Mouse (Mus musculus) hindbrain, embryonic 11.5 days (tissue): ENCODE measurements around the gene Olfr506. TPM values are rescaled to one million over a fixed set of nuclear protein-coding genes. Genes with fewer than 3 reads are reported as not detected.
"Not testable (repeated sequence)": the region's sequence is repeated elsewhere in the genome, so short reads cannot be mapped to it uniquely, and the experiment has no call there.

ENCODE experiments used
- ATAC-seq: fragments of 200-750 bp; cut with Nextera tagmentation; 2 replicates; pipeline ENCODE4 v1.8.0; 2017; ENCODE audit warnings: mild to moderate bottlenecking, moderate TSS enrichment, moderate library complexity; ENCODE audit not compliant: low FRiP score
- DNase-seq: peaks from one replicate; pipeline ENCODE4 v3.0.0-alpha.2; 2015; ENCODE audit warnings: low spot score
- H3K27ac ChIP-seq: fragments of 300-500 bp; sonication (generic); 2 replicates; pipeline ENCODE4 v1.5.1; 2014; ENCODE audit warnings: mild to moderate bottlenecking, low read depth, low read length
- H3K27me3 ChIP-seq: fragments of 300-500 bp; sonication (generic); 2 replicates; pipeline ENCODE4 v1.6.1; 2014; ENCODE audit warnings: mild to moderate bottlenecking, low read length, moderate library complexity, mixed read lengths; ENCODE audit not compliant: control insufficient read depth, insufficient read depth
- H3K36me3 ChIP-seq: fragments of 300-500 bp; sonication (generic); 2 replicates; pipeline ENCODE4 v1.6.1; 2014; ENCODE audit warnings: mild to moderate bottlenecking, low read length, moderate library complexity, mixed read lengths; ENCODE audit not compliant: control insufficient read depth, insufficient read depth
- H3K4me1 ChIP-seq: fragments of 300-500 bp; sonication (generic); replicated peaks from 2 replicates; pipeline ENCODE4 v1.6.1; 2014; ENCODE audit warnings: low read length, mixed read lengths; ENCODE audit not compliant: control insufficient read depth, insufficient read depth
- H3K4me2 ChIP-seq: fragments of 300-500 bp; sonication (generic); replicated peaks from 2 replicates; pipeline ENCODE4 v1.6.1; 2014; ENCODE audit warnings: mild to moderate bottlenecking, low read depth, low read length
- H3K4me3 ChIP-seq: fragments of 300-500 bp; sonication (generic); 2 replicates; pipeline ENCODE4 v1.5.1; 2014; ENCODE audit warnings: low read depth, low read length
- H3K9ac ChIP-seq: fragments of 300-500 bp; sonication (generic); 2 replicates; pipeline ENCODE4 v1.6.1; 2014; ENCODE audit warnings: low read depth, low read length
- H3K9me3 ChIP-seq: fragments of 300-500 bp; sonication (generic); 2 replicates; pipeline ENCODE4 v1.6.1; 2016; ENCODE audit warnings: low read length; ENCODE audit not compliant: control insufficient read depth
- WGBS: fragments of 180-500 bp; shearing (Covaris S2); extraction: QIAGEN DNeasy Blood & Tissue Kit; methylation state at CpG from one replicate; pipeline ENCODE4 v1.1.7; 2014; 5-methylcytosine and 5-hydroxymethylcytosine counted together
- polyA plus RNA-seq: library from polyadenylated mRNA; unstranded; fragments of >200 nt; fragmentation: Nextera tagmentation; extraction: Ambion mirVana; gene quantifications from 2 replicates; pipeline ENCODE4 v1.2.1, GENCODE M21; 2014

Olfr506 gene
- not detected in 2 replicates for polyA plus RNA-seq

DNA sequence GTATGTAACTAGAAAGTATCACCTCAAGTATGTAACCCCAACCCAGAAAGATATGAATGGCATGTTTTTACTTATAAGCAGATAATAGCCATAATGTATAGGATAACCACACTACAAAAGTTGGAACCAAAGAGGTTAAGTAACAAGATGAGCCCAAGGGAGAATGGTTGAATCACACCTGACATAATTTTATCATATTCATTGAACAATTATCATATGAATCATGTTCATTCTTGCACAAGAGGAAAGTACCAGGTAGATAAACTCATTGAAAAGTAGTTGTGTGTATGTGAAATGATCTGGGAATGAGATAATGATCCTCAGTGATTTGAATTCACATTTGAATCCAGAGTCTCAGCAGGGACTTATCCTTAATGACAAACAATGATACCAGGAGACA is at the start of gene Olfr506:
Gene Olfr506 (plus strand): TSS at position 301 of the 400 bp plus-strand sequence.
- ATAC-seq (no peak), DNase-seq (no peak)
- no peaks in the 10 kb centered on the region for H3K9me3 ChIP-seq
- no peak within 1 kb of the TSS for H3K4me2 ChIP-seq
- H3K9ac ChIP-seq, result no peak within 1 kb of the TSS
- no peak within 1 kb of the TSS for H3K4me3 ChIP-seq
- no peaks in the 10 kb centered on the region for H3K27me3 ChIP-seq
- no peaks in the 10 kb centered on the region for H3K4me1 ChIP-seq
- no peaks in the 10 kb centered on the region for H3K36me3 ChIP-seq
- H3K27ac ChIP-seq, result no peak within 1 kb of the TSS

DNA sequence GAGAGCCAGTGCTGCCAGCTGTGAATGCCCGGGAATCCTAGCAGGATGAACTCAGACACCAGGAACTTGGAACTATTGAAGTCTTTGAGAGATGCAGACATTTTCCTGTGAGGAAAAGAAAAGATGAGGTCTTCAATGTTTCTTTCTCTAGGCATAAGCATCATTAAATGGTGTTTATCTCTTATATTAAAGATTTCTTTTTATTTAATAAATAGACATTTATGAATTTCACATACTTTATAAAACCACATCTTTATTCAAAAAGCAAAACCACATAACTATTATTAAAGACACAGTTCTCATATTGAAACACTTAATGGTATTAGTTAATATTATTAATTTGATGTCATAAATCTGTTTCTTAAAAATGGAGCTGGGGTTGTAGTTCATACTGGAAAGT is 44.9 kb upstream of the Olfr506 start, which contains the start of gene Olfr504:
Gene Olfr504 (minus strand): TSS at position 101 of the 400 bp plus-strand sequence.
- ATAC-seq (no peak), DNase-seq (no peak)
- Histone ChIP-seq H3K4me3 (no peak within 1 kb of the TSS), H3K4me2 (no peak within 1 kb of the TSS), H3K9me3 (no peaks in the 10 kb centered on the region), H3K27ac (no peak within 1 kb of the TSS), H3K27me3 (no peaks in the 10 kb centered on the region), H3K36me3 (no peaks in the 10 kb centered on the region), H3K9ac (no peak within 1 kb of the TSS), H3K4me1 (no peaks in the 10 kb centered on the region)
- WGBS, result 83% methylated on average over 1 of the region's 1 CpGs

DNA sequence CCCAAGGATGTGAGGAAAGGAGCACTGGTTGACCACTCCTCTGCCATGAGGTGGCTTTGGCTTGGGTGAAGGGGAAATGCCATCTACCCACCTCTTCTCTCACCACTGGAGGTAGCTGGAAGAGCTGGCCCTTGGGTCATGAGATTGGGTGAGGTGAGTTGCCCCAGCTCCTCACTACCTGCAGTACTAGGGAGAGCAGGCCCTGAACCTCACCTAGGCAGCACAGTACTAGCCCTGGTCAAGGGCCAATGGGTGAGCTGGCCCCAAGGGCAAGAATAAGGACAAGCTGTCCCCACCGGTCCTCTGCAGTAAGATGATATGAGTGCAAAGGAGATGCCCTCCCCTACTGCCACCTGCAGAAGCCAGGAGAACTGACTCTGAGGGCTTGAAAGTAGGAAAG is 20.8 kb upstream of the Olfr506 start:
- ATAC-seq (no peak), DNase-seq (no peak)
- no peak overlapping the region for H3K27ac ChIP-seq
- H3K4me1 ChIP-seq, result no peaks in the 10 kb centered on the region
- H3K4me3 ChIP-seq, result no peak overlapping the region
- no peaks in the 10 kb centered on the region for H3K27me3 ChIP-seq
- H3K9ac ChIP-seq, result no peak overlapping the region
- WGBS, result 93% methylated on average over 1 of the region's 1 CpGs
- no peaks in the 10 kb centered on the region for H3K9me3 ChIP-seq
- H3K36me3 ChIP-seq, result no peaks in the 10 kb centered on the region
- H3K4me2 ChIP-seq, result no peak overlapping the region

DNA sequence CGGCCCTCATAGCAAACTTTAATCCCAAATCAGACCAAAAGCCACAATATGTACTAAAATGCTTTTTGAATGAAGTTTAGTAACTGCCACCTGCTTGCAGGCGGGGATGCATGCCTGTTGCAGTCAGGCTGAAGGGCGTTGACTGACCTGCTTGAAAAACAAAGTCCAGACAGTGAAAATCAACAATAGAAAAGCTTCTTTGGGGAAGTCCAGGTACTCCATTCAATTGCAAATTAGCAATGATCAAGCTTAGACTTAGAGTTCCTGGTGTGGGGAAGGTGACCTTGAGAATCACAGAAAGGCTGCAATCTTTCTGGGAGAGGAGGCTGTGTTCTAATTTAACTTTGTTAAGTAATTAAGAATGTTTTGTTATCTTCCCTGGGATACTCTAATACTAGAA is 8.7 kb upstream of the Olfr506 start:
- H3K9me3 ChIP-seq, H3K4me3 ChIP-seq, H3K27me3 ChIP-seq, DNase-seq, ATAC-seq, H3K36me3 ChIP-seq, H3K4me1 ChIP-seq, H3K27ac ChIP-seq, H3K4me2 ChIP-seq, H3K9ac ChIP-seq: not testable (repeated sequence)
- 82% methylated on average over 3 of the region's 3 CpGs for WGBS

DNA sequence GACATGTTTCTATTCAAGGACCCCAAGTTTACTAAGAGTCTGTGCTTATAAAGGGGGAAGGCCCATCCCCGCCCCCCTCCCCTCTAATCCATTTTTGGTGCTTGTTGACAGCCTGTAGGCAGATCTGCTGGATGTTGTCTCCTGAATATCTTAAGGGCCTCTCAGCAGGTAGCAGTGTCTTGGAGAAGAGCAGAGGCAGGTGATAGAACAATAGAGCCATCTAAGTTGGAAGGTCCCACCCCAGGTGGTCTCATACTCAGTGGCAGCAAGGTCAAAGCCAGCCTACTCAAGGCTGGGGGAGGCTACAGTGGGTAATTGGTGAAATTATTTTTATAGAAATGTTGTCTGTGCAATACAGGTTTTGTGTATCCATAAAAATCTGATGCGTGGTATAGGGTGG is 3.5 kb downstream of the Olfr506 start:
- WGBS, result 94% methylated on average over 2 of the region's 2 CpGs
- no peak for ATAC-seq

DNA sequence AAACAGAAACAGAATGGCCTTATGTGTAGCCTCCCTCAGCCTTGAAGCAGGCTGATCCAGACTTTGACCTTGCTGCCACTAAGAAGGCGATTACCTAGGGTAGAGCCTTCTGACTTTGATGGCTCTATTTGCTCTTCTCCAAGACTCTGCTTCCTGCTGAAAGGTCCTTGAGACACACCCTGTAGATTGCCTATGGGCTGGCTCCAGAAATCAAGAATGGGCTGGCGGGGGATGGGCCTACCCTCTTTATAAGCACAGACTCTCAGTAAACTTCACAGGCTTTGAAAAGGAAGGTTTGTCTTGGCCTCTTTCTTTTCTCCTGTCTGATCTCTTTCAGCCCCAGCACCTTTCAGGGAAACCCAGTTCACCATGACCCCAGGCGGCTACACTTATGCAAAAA is 6.2 kb downstream of the Olfr506 start:
- H3K27me3 ChIP-seq, H3K4me1 ChIP-seq, ATAC-seq, H3K4me2 ChIP-seq, H3K9me3 ChIP-seq, H3K36me3 ChIP-seq, H3K9ac ChIP-seq, H3K27ac ChIP-seq, DNase-seq, H3K4me3 ChIP-seq: not testable (repeated sequence)
- 59% methylated on average over 3 of the region's 3 CpGs for WGBS

More for the DNA sequence above, 3.5 kb downstream of the Olfr506 start:
- Histone ChIP-seq H3K9me3 (no peaks in the 10 kb centered on the region), H3K36me3 (no peaks in the 10 kb centered on the region), H3K9ac (no peak overlapping the region), H3K27ac (no peak overlapping the region), H3K4me2 (no peak overlapping the region), H3K4me1 (no peaks in the 10 kb centered on the region), H3K27me3 (no peaks in the 10 kb centered on the region), H3K4me3 (no peak overlapping the region)
- DNase-seq, result no peak

DNA sequence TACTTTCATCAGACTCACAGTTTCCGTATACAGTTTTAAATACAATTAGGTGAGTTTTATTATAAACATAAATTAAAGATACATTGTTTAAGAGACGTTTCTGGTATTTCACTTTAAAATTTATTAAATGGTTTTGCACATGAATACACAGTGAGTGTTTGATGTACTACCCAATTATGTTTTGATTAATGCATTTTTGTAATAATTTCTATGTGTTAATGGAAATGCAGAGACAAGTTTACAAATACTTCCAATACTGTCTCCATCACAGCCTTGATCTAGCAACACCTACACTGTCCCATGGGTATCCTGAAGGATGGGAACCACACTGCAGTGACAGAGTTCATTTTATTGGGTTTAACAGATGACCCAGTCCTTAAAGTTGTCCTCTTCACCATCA is 10.9 kb downstream of the Olfr506 start, which contains the start of gene Olfr507:
Gene Olfr507 (plus strand): TSS at position 301 of the 400 bp plus-strand sequence.
- Histone ChIP-seq H3K4me1 (no peaks in the 10 kb centered on the region), H3K27me3 (no peaks in the 10 kb centered on the region), H3K4me3 (no peak within 1 kb of the TSS), H3K36me3 (no peaks in the 10 kb centered on the region), H3K9ac (no peak within 1 kb of the TSS), H3K9me3 (no peaks in the 10 kb centered on the region), H3K27ac (no peak within 1 kb of the TSS), H3K4me2 (no peak within 1 kb of the TSS)
- no peak for DNase-seq
- WGBS, result 87% methylated on average over 2 of the region's 2 CpGs
- ATAC-seq, result no peak

DNA sequence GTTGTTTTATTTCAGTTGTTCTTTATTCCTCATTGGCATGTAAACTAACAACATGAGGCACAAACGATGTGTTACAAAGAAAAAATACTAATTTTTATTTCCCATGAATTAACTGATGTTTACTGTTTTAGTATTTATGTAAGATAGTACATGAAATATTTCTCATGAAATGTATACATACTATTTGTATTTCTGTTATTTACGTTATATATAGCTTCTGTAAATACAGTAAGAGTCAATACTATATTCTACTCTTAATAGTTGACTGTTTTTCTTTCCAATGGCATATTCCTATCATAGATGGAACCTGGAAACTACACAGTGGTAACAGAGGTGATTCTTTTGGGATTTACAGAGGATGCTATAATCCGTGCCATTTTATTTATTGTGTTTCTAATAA is 19.1 kb downstream of the Olfr506 start, which contains the start of gene Olfr508:
Gene Olfr508 (plus strand): TSS at position 301 of the 400 bp plus-strand sequence.
- Histone ChIP-seq H3K27ac (no peak within 1 kb of the TSS), H3K36me3 (no peaks in the 10 kb centered on the region), H3K27me3 (no peaks in the 10 kb centered on the region), H3K4me3 (no peak within 1 kb of the TSS), H3K4me2 (no peak within 1 kb of the TSS), H3K4me1 (no peaks in the 10 kb centered on the region), H3K9me3 (no peaks in the 10 kb centered on the region), H3K9ac (no peak within 1 kb of the TSS)
- DNase-seq (no peak), ATAC-seq (no peak)
- 88% methylated on average over 3 of the region's 3 CpGs for whole genome bisulfite sequencing

DNA sequence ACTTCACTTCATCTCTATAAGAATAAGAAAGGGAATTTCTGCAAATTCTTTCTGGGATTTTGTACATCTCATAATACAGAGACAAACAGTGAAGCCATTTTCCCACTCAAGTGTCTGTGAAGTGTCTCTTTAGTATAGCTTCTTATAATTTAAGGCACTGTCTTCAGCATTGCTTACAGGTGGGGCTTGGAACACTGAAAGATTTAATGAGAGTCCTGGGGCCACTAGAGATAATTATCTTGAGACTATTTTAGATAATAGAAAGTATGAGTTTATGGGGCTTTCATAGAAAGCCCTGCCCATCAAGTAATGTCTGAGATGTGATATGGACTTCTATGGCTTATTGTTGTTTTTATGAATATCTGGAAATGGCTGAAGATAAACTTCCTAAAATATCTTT is 41.2 kb downstream of the Olfr506 start, which contains the start of gene Olfr509:
Gene Olfr509 (minus strand): TSS at position 101 of the 400 bp plus-strand sequence.
- DNase-seq (no peak), ATAC-seq (no peak)
- H3K27me3 ChIP-seq, result no peaks in the 10 kb centered on the region
- H3K36me3 ChIP-seq, result no peaks in the 10 kb centered on the region
- no peaks in the 10 kb centered on the region for H3K9me3 ChIP-seq
- no peak within 1 kb of the TSS for H3K4me3 ChIP-seq
- no peak within 1 kb of the TSS for H3K27ac ChIP-seq
- H3K9ac ChIP-seq, result no peak within 1 kb of the TSS
- no peak within 1 kb of the TSS for H3K4me2 ChIP-seq
- H3K4me1 ChIP-seq, result no peaks in the 10 kb centered on the region
